Mouse (Mus musculus) C3H10T1/2 (cell line): ENCODE results near the gene Gm28778. TPM values are rescaled to one million over a fixed set of nuclear protein-coding genes. Genes with fewer than 3 reads are reported as not detected.

Experiments used
- polyA plus RNA-seq, 2 experiments: library from polyadenylated mRNA; unstranded; fragments of >200 nt; fragmentation: generic; extraction: Trizol; gene quantifications; one replicate each; pipeline ENCODE4 v1.2.1; 2012; ENCODE audit warnings: missing spikeins in 2 of 2

Gene Gm28778
- not detected for polyA plus RNA-seq

DNA sequence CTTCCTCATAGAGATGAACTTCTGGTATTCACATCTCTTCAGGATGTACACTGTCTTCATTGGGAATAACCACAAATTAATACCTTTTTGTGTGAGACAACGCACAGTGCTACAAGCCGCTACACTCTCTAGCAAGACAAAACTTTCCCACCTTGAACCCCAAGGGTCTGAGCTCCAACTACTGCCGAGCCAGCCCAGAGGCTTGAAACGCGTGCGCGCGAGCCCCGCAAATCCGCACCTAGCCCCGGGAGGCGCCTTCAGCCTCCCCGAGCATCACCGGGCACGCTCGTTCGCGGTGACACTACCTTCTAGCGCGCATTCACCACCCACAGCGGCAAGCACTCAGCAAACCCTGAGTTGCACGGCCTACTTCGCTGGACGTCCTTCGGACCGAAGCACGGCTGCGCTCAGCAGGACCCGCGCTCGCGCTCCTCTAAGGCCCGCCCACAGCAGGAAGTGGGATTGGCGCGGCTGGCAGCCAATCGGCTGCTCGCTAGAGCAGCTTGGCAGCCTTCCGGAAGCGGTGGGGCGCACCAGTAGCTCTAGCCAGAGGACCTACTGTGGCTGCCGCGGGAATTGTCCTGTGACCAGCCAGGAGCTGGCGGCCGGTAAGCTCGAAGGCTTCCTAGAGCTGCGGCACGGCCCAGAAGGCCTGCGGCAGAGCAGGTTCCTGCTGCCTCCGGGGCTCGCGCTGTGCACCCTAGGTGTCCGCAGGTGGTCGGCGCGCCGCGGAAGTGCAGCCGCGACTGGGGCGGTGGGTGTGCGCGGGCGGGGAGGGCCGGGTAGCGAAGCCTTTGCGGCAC lies at the start of gene Gm28778, which contains the start of the genes Pms1 and Ormdl1:
Gm28778 (plus strand) TSS at position 531 of the 803 bp plus-strand sequence.
Pms1 (minus strand) TSS at position 438 of the 803 bp plus-strand sequence.
Ormdl1 (plus strand) TSS at position 515 of the 803 bp plus-strand sequence.

DNA sequence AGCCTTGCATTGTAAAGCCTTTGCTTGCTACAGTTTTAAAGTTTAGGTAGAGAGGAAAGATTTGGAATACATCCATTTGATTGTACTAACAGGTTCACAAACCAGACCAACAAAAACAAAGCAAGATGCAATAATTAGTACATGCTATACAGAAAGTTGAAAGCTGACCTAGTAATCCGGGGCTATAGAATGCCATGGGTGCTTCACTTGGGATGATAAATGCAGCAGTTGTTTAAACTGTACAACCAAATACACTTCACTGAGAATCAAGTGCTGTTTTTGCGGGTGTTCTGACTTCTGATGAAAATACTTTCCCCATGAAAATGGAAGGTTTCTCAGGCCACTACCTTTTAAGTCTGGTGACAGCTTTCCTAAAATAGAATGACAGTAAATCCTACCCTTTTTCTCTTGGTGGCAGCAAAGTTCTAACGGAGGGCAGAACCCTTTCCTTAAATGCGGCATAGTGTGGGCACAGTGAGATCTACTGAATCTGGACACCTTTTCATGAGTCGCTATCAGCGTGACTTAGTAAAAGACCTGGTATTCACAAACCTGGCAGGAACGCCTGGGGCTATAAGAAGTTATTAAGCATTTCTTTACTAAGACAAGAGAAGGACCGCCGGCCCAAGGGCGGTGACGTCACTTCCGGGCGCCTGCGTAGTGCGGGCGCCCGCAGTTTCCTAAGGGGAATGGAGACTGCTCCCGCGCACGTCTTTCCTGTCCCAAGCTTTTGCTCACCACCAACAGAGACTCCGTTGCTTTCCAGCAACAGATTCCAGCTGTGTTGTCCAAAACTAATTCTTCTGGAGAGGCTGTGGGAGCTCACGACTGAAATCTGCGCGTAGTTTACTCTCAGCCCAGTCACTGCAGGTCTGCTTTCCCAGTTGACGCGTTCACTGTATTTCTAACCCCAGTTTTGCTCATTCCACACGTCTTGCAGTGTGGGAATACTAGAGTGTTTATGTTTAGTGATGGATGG lies 16.4 kb downstream of the Gm28778 start, which contains the start of gene Osgepl1:
Osgepl1 (plus strand) TSS at position 636 of the 979 bp plus-strand sequence.

DNA sequence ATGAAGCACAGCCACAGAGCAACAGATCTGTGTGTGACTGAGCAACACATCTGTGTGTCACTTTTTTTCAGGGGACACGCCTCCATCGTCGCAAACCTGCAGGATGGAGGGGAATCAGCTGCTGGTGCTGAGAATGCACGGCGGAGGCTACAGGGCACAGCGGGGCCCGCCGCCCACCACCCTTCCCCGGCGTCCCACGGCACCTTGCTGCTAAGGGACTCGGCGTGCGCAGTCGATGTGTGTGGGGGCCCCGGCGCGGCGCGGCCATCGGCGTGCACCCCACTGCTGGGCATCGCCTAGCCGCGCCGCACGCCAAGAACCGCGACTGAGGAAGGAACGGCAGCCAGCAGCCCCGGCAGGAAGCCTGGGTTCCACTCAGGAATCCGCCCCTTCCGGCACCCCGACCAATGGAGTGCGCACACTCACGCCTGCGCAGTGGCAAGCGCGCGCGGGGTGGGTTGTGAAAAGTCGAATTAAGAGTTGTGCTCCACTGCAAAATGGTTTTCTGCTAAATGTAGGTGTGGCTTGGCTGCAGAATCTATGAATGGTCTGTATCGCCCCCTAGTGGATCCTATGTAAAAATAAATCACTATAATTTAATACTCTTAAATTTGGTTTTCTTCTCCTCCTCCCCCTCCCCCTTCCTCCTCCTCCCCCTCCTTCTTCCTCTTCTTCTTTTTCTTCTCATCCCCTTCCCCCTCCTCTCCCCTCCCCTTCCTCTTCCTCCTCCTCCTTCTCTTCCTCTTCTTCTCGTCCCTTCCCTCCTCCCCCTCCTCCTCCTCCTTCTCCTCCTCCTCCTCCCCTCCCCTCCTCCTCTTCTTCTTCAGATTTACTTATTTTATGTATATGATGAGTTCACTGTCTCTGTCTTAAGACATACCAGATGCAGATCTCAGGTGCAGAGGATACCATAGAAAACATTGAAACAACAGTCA lies 55.7 kb downstream of the Gm28778 start, which contains the start of the genes Asdurf, Gm28551 and Asnsd1:
Asdurf (minus strand) TSS at position 293 of the 935 bp plus-strand sequence.
Gm28551 (minus strand) TSS at position 341 of the 935 bp plus-strand sequence.
Asnsd1 (minus strand) TSS at position 426 of the 935 bp plus-strand sequence.

Other genes starting within 250 kb of the Gm28778 start
- gene Mstn, start 235.5 kb upstream of the Gm28778 start, polyA plus RNA-seq = not detected
- gene 1700019A02Rik, start 109.5 kb upstream of the Gm28778 start, polyA plus RNA-seq = not detected
- gene Pms1, start 93 bp upstream of the Gm28778 start, polyA plus RNA-seq = under 1 TPM; 0.09 to 0.53 TPM
- 1 to 10 TPM in 1 of 2 experiments, under 1 TPM in 1; 0.49 to 2.4 TPM for gene Ormdl1, start within 50 bp of the Gm28778 start, polyA plus RNA-seq
- 1 to 10 TPM in 1 of 2 experiments, under 1 TPM in 1; 0.25 to 2.1 TPM for gene Osgepl1, start 16.5 kb downstream of the Gm28778 start, polyA plus RNA-seq
- not detected for gene Asdurf, start 55.5 kb downstream of the Gm28778 start, polyA plus RNA-seq
- gene Gm28551, start 55.6 kb downstream of the Gm28778 start, polyA plus RNA-seq = under 1 TPM in 1 of 2 experiments, not detected in 1; 0.09 TPM
- gene Asnsd1, start 55.6 kb downstream of the Gm28778 start, polyA plus RNA-seq = 10 to 100 TPM; 10.7 to 30.7 TPM